Mouse (Mus musculus): ENCODE results near the gene Slc38a9.

- TF ChIP-seq CTCF (conservative IDR thresholded peaks at IDR 0.05; ENCODE audit: insufficient read depth, insufficient read length, low read depth, low read length) (no peak), POLR2A (IDR thresholded peaks at IDR 0.05; ENCODE audit: low read depth, low read length) (no peak)
These were observed 113.6 kb downstream of the Slc38a9 start for GRCm38 (mm10) chr13:112773991-112774675.

Measured in kidney, adult 2 months (tissue).